Mouse (Mus musculus): ENCODE measurements around the gene Kdm5d.

The Kdm5d gene

GRCm38 (mm10) chrY:897393-898227 is at the start of gene Kdm5d:
Gene Kdm5d (plus strand): TSS chrY:897788.
- no peaks in the 10 kb centered on the region for H3K36me3 ChIP-seq (ENCODE audit: control insufficient read depth, insufficient read depth, low read length, poor library complexity, severe bottlenecking)
- DNase-seq (ENCODE audit: low read depth, low spot score): peak; percentile 83
- no peaks in the 10 kb centered on the region for H3K27me3 ChIP-seq (ENCODE audit: control insufficient read depth, insufficient read depth, low read length, poor library complexity, severe bottlenecking)

GRCm38 (mm10) chrY:872404-872803 is 25.2 kb upstream of the Kdm5d start:
- H3K36me3 ChIP-seq (ENCODE audit: control insufficient read depth, insufficient read depth, low read length, poor library complexity, severe bottlenecking): no peaks in the 10 kb centered on the region

DNA sequence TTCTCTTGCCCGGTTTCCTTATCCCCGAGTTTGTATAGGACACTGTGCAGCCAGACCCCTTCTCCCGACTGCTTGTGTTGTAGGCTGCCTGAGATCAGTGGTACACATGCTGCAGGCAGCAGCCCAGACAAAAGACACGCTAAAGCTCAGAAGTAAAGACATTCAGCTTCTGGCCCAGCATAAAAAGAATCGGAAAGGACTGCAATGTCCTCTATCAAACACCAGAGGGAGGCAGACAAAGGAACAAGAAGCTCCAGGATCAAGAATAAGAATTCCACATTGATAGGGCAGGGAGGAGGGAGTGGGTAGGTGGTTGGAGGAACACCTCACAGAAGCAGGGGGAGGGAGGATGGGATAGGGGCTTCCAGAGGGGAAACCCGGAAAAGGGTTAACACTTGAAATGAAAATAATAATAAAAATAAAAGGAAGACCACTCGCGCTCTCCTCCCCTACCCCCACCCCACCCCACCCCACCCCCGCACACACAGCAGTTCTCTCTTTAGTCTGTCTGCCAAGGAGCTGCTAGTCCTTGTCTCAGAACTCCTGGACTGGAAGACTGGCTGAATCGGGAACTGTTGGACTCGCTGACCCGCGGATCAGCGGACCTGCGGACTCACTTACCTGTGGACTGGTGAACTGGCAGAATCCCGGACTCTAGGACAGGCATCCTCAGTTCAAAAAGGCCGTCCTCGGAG is 24.6 kb upstream of the Kdm5d start:
- Histone ChIP-seq H3K36me3 (ENCODE audit: control insufficient read depth, insufficient read depth, low read length, poor library complexity, severe bottlenecking) (no peaks in the 10 kb centered on the region), H3K27me3 (ENCODE audit: control insufficient read depth, insufficient read depth, low read length, poor library complexity, severe bottlenecking) (no peaks in the 10 kb centered on the region)
- DNase-seq (ENCODE audit: low read depth, low spot score): peak; percentile 10

More at GRCm38 (mm10) chrY:872404-872803, 25.2 kb upstream of the Kdm5d start:
- H3K27me3 ChIP-seq (ENCODE audit: control insufficient read depth, insufficient read depth, low read length, poor library complexity, severe bottlenecking): no peaks in the 10 kb centered on the region
- no peak for DNase-seq (ENCODE audit: low read depth, low spot score)

Measured in splenic B cell, adult 2 months (primary cell).